Mouse (Mus musculus) MEL (cell line): ENCODE measurements around the gene Hcls1.

Experiments
- CTCF ChIP-seq, 3 experiments: IDR thresholded peaks in 2 of 3; conservative IDR thresholded peaks in 1 of 3; 2 replicates each; pipeline ENCODE4 v1.5.1; 2011 to 2012; ENCODE audit warnings: low read length in 3 of 3, low read depth in 2 of 3, mild to moderate bottlenecking in 2 of 3, improper control_type of control experiment in 1 of 3, inconsistent platforms in 1 of 3, mixed read lengths in 1 of 3, moderate library complexity in 1 of 3; ENCODE audit not compliant: control insufficient read depth in 1 of 3, insufficient read depth in 1 of 3, poor library complexity in 1 of 3, severe bottlenecking in 1 of 3
- ELF1 ChIP-seq: IDR thresholded peaks from 2 replicates; pipeline ENCODE4 v1.6.1; 2014; ENCODE audit warnings: low read depth, mild to moderate bottlenecking, inconsistent platforms, low read length, improper control_type of control experiment, moderate library complexity
- GATA1 ChIP-seq: IDR thresholded peaks from 2 replicates; pipeline ENCODE4 v1.6.1; 2011; ENCODE audit warnings: low read depth, low read length, improper control_type of control experiment
- POLR2A ChIP-seq, 2 experiments: IDR thresholded peaks; 2 replicates each; pipeline ENCODE4 v1.6.1; 2011 to 2012; ENCODE audit warnings: low read length in 2 of 2, mild to moderate bottlenecking in 2 of 2, control low read depth in 1 of 2, improper control_type of control experiment in 1 of 2, low read depth in 1 of 2, moderate library complexity in 1 of 2; ENCODE audit not compliant: control insufficient read depth in 1 of 2, insufficient read depth in 1 of 2, poor library complexity in 1 of 2
- POLR2AphosphoS5 ChIP-seq: IDR thresholded peaks from 2 replicates; pipeline ENCODE4 v1.6.1; 2012; ENCODE audit warnings: low read depth, borderline replicate concordance, mild to moderate bottlenecking, inconsistent platforms, low read length, moderate library complexity, mixed read lengths
- TBP ChIP-seq: IDR thresholded peaks from 2 replicates; pipeline ENCODE4 v1.8.0; 2011; ENCODE audit warnings: low read depth, low read length, improper control_type of control experiment
- USF1 ChIP-seq: IDR thresholded peaks from 2 replicates; pipeline ENCODE4 v1.6.1; 2014; ENCODE audit warnings: low read depth, mild to moderate bottlenecking, inconsistent platforms, low read length, improper control_type of control experiment, moderate library complexity

GRCm38 (mm10) chr16:36931381-36931780 is 3.4 kb upstream of the Hcls1 start:
- no peak for TF ChIP-seq CTCF (IDR thresholded peaks at IDR 0.05 in 2 of 3, conservative IDR thresholded peaks at IDR 0.05 in 1 of 3; ENCODE audit: control insufficient read depth in 1 of 3, insufficient read depth in 1 of 3, low read depth in 2 of 3, low read length in 3 of 3, poor library complexity in 1 of 3, severe bottlenecking in 1 of 3)
- TF ChIP-seq POLR2A (IDR thresholded peaks at IDR 0.05; ENCODE audit: control insufficient read depth in 1 of 2, insufficient read depth in 1 of 2, low read depth in 1 of 2, low read length in 2 of 2, poor library complexity in 1 of 2), result no peak
- no peak for TF ChIP-seq GATA1
- no peak for TF ChIP-seq POLR2AphosphoS5
- no peak for TF ChIP-seq TBP
- no peak for TF ChIP-seq ELF1
- TF ChIP-seq USF1, result no peak
